Mouse (Mus musculus): Measurements from ENCODE around the gene Syt8. TPM values are rescaled to one million over a fixed set of nuclear protein-coding genes. Genes with fewer than 3 reads are reported as not detected.

Gene Syt8
- polyA plus RNA-seq, 1 experiment from 2014 or later: 0.41 TPM

GRCm38 (mm10) chr7:142409603-142410002, 25.0 kb upstream of the Syt8 start:
- no peak overlapping the region for H3K4me2 ChIP-seq

GRCm38 (mm10) chr7:142413285-142413684, 21.4 kb upstream of the Syt8 start:
- Histone ChIP-seq H3K4me1 (no peaks in the 10 kb centered on the region), H3K9ac (no peak overlapping the region), H3K4me2 (no peak overlapping the region), H3K36me3 (no peaks in the 10 kb centered on the region), H3K27ac (replicated peaks) (no peak overlapping the region), H3K27me3 (replicated peaks) (no peaks in the 10 kb centered on the region; the same call in 1 of the 2 replicates), H3K9me3 (no peaks in the 10 kb centered on the region), H3K4me3 (no peak overlapping the region)
- ATAC-seq (ENCODE audit: extremely low read depth, insufficient number of reproducible peaks, low FRiP score, low TSS enrichment): no peak
- 73% methylated on average over 6 of the region's 6 CpGs for WGBS

More at GRCm38 (mm10) chr7:142409603-142410002, 25.0 kb upstream of the Syt8 start:
- H3K27me3 ChIP-seq (replicated peaks): no peaks in the 10 kb centered on the region; the same call in 1 of the 2 replicates
- H3K4me3 ChIP-seq: no peak overlapping the region
- no peaks in the 10 kb centered on the region for H3K9me3 ChIP-seq
- H3K36me3 ChIP-seq: no peaks in the 10 kb centered on the region
- no peak overlapping the region for H3K27ac ChIP-seq (replicated peaks)
- no peak for ATAC-seq (ENCODE audit: extremely low read depth, insufficient number of reproducible peaks, low FRiP score, low TSS enrichment)
- no peak overlapping the region for H3K9ac ChIP-seq
- no peaks in the 10 kb centered on the region for H3K4me1 ChIP-seq
- WGBS: 78% methylated on average over 3 of the region's 3 CpGs

GRCm38 (mm10) chr7:142415314-142415713, 19.3 kb upstream of the Syt8 start:
- Histone ChIP-seq H3K4me2 (no peak overlapping the region), H3K9me3 (no peaks in the 10 kb centered on the region), H3K4me1 (no peaks in the 10 kb centered on the region), H3K27ac (replicated peaks) (no peak overlapping the region), H3K4me3 (no peak overlapping the region), H3K36me3 (no peaks in the 10 kb centered on the region), H3K9ac (no peak overlapping the region), H3K27me3 (replicated peaks) (no peaks in the 10 kb centered on the region)
- ATAC-seq (ENCODE audit: extremely low read depth, insufficient number of reproducible peaks, low FRiP score, low TSS enrichment): no peak
- 44% methylated on average over 4 of the region's 4 CpGs for WGBS

- Histone ChIP-seq H3K4me3 (no peak overlapping the region), H3K9ac (no peak overlapping the region), H3K4me2 (no peak overlapping the region), H3K4me1 (no peaks in the 10 kb centered on the region), H3K36me3 (no peaks in the 10 kb centered on the region), H3K27me3 (replicated peaks) (no peaks in the 10 kb centered on the region), H3K27ac (replicated peaks) (no peak overlapping the region), H3K9me3 (no peaks in the 10 kb centered on the region)
- 53% methylated on average over 3 of the region's 3 CpGs for WGBS
- no peak for ATAC-seq (ENCODE audit: extremely low read depth, insufficient number of reproducible peaks, low FRiP score, low TSS enrichment)
Observed at GRCm38 (mm10) chr7:142416225-142416624, 18.4 kb upstream of the Syt8 start.

GRCm38 (mm10) chr7:142418027-142418426, 16.6 kb upstream of the Syt8 start:
- ATAC-seq (ENCODE audit: extremely low read depth, insufficient number of reproducible peaks, low FRiP score, low TSS enrichment): no peak
- Histone ChIP-seq H3K4me2 (no peak overlapping the region), H3K9ac (no peak overlapping the region), H3K4me1 (no peaks in the 10 kb centered on the region), H3K27ac (replicated peaks) (no peak overlapping the region), H3K27me3 (replicated peaks) (no peaks in the 10 kb centered on the region), H3K36me3 (no peaks in the 10 kb centered on the region), H3K9me3 (no peaks in the 10 kb centered on the region), H3K4me3 (no peak overlapping the region)
- WGBS: 87% methylated on average over 2 of the region's 2 CpGs

- ATAC-seq (ENCODE audit: extremely low read depth, insufficient number of reproducible peaks, low FRiP score, low TSS enrichment): no peak
- H3K4me2 ChIP-seq: no peak overlapping the region
- H3K9ac ChIP-seq: no peak overlapping the region
- no peaks in the 10 kb centered on the region for H3K36me3 ChIP-seq
- H3K9me3 ChIP-seq: no peaks in the 10 kb centered on the region
- WGBS: 88% methylated on average over 8 of the region's 8 CpGs
- no peak overlapping the region for H3K27ac ChIP-seq (replicated peaks)
- no peak overlapping the region for H3K4me3 ChIP-seq
- H3K4me1 ChIP-seq: no peaks in the 10 kb centered on the region
- H3K27me3 ChIP-seq (replicated peaks): no peaks in the 10 kb centered on the region
Observed at GRCm38 (mm10) chr7:142418679-142419078, 16.0 kb upstream of the Syt8 start.

- no peaks in the 10 kb centered on the region for H3K36me3 ChIP-seq
- ATAC-seq (ENCODE audit: extremely low read depth, insufficient number of reproducible peaks, low FRiP score, low TSS enrichment): no peak
- no peaks in the 10 kb centered on the region for H3K4me1 ChIP-seq
- H3K27ac ChIP-seq (replicated peaks): no peak overlapping the region
- WGBS: 62% methylated on average over 5 of the region's 5 CpGs
- no peak overlapping the region for H3K4me2 ChIP-seq
- no peaks in the 10 kb centered on the region for H3K9me3 ChIP-seq
- H3K4me3 ChIP-seq: no peak overlapping the region
- H3K27me3 ChIP-seq (replicated peaks): no peaks in the 10 kb centered on the region
- H3K9ac ChIP-seq: no peak overlapping the region
Observed at GRCm38 (mm10) chr7:142419887-142420286, 14.8 kb upstream of the Syt8 start.

GRCm38 (mm10) chr7:142421826-142422225, 12.8 kb upstream of the Syt8 start:
- H3K9me3 ChIP-seq: no peaks in the 10 kb centered on the region
- H3K27me3 ChIP-seq (replicated peaks): no peaks in the 10 kb centered on the region
- no peaks in the 10 kb centered on the region for H3K36me3 ChIP-seq
- 58% methylated on average over 2 of the region's 2 CpGs for WGBS
- H3K4me3 ChIP-seq: no peak overlapping the region
- no peak overlapping the region for H3K27ac ChIP-seq (replicated peaks)
- ATAC-seq (ENCODE audit: extremely low read depth, insufficient number of reproducible peaks, low FRiP score, low TSS enrichment): no peak
- H3K9ac ChIP-seq: no peak overlapping the region
- peaks cover 4% of the 10 kb centered on the region; the same call in 1 of the 2 replicates for H3K4me1 ChIP-seq
- H3K4me2 ChIP-seq: no peak overlapping the region

GRCm38 (mm10) chr7:142425641-142426213, 8.9 kb upstream of the Syt8 start:
- Histone ChIP-seq H3K4me3 (no peak overlapping the region), H3K4me1 (peaks cover 22% of the 10 kb centered on the region), H3K9me3 (no peaks in the 10 kb centered on the region), H3K27me3 (replicated peaks) (no peaks in the 10 kb centered on the region), H3K9ac (no peak overlapping the region), H3K36me3 (no peaks in the 10 kb centered on the region), H3K4me2 (no peak overlapping the region), H3K27ac (replicated peaks) (no peak overlapping the region)
- no peak for ATAC-seq (ENCODE audit: extremely low read depth, insufficient number of reproducible peaks, low FRiP score, low TSS enrichment)
- WGBS: 55% methylated on average over 11 of the region's 11 CpGs

GRCm38 (mm10) chr7:142428213-142428612, 6.4 kb upstream of the Syt8 start:
- Histone ChIP-seq H3K4me3 (no peak overlapping the region), H3K4me1 (peaks cover 31% of the 10 kb centered on the region), H3K27me3 (replicated peaks) (no peaks in the 10 kb centered on the region), H3K9ac (no peak overlapping the region), H3K9me3 (no peaks in the 10 kb centered on the region), H3K36me3 (no peaks in the 10 kb centered on the region), H3K27ac (replicated peaks) (no peak overlapping the region), H3K4me2 (no peak overlapping the region)
- ATAC-seq (ENCODE audit: extremely low read depth, insufficient number of reproducible peaks, low FRiP score, low TSS enrichment): peak; percentile 63; the same call in 1 of the 2 replicates
- WGBS: 18% methylated on average over 7 of the region's 7 CpGs

- 0 out of 2 replicates have a peak, but pooled peaks have one; percentile 7 for ATAC-seq (ENCODE audit: extremely low read depth, insufficient number of reproducible peaks, low FRiP score, low TSS enrichment)
- WGBS: 30% methylated on average over 12 of the region's 12 CpGs
- no peaks in the 10 kb centered on the region for H3K9me3 ChIP-seq
- H3K4me3 ChIP-seq: no peak overlapping the region
- peak overlapping the region; percentile 70 for H3K27ac ChIP-seq (replicated peaks)
- peak overlapping the region; percentile 41; the same call in 1 of the 2 replicates for H3K9ac ChIP-seq
- no peaks in the 10 kb centered on the region for H3K36me3 ChIP-seq
- peak overlapping the region; percentile 10; the same call in 1 of the 2 replicates for H3K4me2 ChIP-seq
- no peaks in the 10 kb centered on the region for H3K27me3 ChIP-seq (replicated peaks)
- peaks cover 46% of the 10 kb centered on the region for H3K4me1 ChIP-seq
Observed at GRCm38 (mm10) chr7:142430160-142430678, 4.4 kb upstream of the Syt8 start.

GRCm38 (mm10) chr7:142431106-142431505, 3.5 kb upstream of the Syt8 start:
- WGBS: 85% methylated on average over 14 of the region's 14 CpGs
- ATAC-seq (ENCODE audit: extremely low read depth, insufficient number of reproducible peaks, low FRiP score, low TSS enrichment): no peak
- Histone ChIP-seq H3K27me3 (replicated peaks) (no peaks in the 10 kb centered on the region), H3K9me3 (no peaks in the 10 kb centered on the region), H3K4me1 (peaks cover 45% of the 10 kb centered on the region), H3K27ac (replicated peaks) (peak overlapping the region; percentile 70), H3K9ac (no peak overlapping the region; the same call in 1 of the 2 replicates), H3K4me3 (no peak overlapping the region), H3K4me2 (no peak overlapping the region), H3K36me3 (no peaks in the 10 kb centered on the region)

Data from heart, embryonic 13.5 days (tissue).